Mouse (Mus musculus) heart, postnatal 10 days (tissue): ENCODE results near the gene Metap1d. TPM values are rescaled to one million over a fixed set of nuclear protein-coding genes. Genes with fewer than 3 reads are reported as not detected.

ENCODE experiments used
- DNase-seq, 2 experiments: peaks; one replicate each; pipeline ENCODE4 v3.0.0; 2021
- intact Hi-C: fragments of 180-260 bp; cut with DNase I; formaldehyde crosslinking; loops from one replicate; pipeline ENCODE4 v1.15.1; 2025
- total RNA-seq, 2 experiments: library from RNA; stranded (reverse); gene quantifications; 2 replicates each; pipeline ENCODE4 v1.2.3; 2021

Gene Metap1d
- total RNA-seq = 10 to 100 TPM; 37.3 to 38.4 TPM

DNA sequence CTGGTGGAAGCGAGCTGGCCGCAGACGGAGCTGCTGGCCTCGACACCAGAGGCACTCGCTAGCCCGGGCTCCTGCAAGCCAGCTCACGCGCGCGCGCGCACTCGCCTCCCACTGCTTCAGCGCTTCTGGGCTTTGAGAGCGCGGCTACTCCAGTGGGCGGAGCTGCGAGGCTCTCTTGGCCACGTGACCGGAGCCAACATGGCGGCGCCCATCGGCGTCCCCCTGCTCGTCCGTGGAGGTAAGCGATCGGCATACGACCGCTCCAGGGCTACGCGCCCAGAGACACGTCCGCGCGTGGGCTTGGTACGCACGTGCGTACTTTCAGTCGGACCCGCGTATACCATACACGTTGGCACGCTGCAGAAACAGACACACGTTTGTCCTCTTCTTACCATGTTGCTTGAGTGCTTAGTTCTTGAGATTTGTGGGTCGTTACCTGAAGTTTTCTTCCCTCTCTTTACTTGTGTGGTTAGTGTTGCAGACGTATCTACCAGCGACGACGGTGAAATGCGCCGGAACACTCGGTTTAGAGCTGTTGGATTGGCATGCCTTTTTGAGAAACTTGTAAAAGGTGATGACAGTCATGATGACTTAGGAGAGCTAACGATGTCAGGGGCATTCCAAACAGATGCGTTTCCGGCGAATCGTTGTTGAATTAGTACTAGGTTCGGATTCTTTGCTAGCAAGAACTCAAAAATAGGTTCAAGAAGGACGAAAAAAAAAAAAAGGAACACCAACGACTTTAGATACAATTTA is at the start of gene Metap1d:
Gene Metap1d, plus strand, starts transcription at position 116 of the 756 bp plus-strand sequence.
- intact Hi-C loops = loop anchor here (5.0 kb wide), 2 partner anchors 74 to 94 kb away; partner anchors contain the start of genes Dlx1 and Dlx2
- DNase-seq = peak; percentile 95

DNA sequence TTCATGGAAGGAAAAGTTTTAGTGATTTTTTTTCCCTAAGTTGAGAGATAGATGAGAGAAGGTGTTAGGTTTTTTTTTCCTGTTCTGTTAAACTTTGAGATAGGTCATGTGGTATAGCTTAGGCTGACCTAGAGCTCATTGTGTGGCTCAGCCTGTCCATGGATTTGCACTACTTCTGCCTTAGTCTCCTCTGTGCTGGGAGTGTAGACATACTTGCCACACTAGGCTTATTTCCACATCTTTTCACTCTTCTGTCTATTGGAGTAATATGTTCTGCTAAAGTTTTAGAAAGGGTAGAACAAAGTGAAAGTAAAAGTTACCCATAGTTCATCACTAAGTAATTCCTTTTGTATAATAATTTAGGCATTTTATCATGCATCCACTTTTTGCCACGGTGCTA is 47.5 kb upstream of the Metap1d start:
- intact Hi-C loops = no loop called here

DNA sequence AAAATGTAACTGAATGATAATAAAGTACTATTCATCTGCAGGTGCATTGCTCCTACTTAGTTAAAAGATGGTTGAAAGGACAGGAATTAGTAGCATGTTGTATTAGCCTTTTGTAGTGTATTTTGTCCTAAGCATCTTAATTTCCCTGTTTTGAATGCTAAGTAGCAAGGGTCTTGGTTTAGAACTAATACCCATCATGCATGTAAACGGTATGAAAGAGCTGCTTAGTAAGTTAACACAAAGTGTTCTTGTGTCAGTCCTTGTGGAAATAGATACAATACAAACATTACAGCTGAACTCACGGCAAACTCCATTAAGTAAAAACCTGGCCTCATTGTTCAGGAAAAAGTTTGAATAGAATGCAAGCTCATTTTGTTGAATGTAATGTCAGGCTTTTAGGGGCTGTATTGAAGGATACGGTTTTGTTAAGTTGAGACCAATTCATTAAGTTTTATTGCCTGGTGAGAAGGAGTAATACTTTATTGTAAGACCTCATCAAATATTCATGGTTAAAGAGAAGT is 34.3 kb upstream of the Metap1d start:
- intact Hi-C loops = no loop called here
- no peak for DNase-seq

More for the DNA sequence above, 47.5 kb upstream of the Metap1d start:
- no peak for DNase-seq

DNA sequence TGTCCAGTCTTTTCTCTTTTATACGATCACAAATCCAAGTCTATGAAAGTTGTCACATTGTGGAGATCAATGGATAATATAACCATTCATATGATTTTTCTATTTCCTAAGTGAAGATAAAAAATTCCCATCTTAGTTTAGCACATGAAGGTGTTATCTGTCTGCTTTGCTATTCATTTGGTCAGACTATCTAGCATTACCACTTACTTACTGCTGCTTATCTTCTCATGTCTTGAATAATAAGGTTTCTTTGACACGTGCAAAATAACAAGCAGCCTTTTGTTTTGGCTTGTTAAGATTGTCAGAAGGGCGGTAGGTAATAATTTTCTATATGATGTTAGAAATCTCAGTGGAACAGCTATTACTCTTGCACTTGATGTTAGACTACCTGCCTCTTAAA is 33.7 kb upstream of the Metap1d start:
- intact Hi-C loops = no loop called here
- no peak for DNase-seq

DNA sequence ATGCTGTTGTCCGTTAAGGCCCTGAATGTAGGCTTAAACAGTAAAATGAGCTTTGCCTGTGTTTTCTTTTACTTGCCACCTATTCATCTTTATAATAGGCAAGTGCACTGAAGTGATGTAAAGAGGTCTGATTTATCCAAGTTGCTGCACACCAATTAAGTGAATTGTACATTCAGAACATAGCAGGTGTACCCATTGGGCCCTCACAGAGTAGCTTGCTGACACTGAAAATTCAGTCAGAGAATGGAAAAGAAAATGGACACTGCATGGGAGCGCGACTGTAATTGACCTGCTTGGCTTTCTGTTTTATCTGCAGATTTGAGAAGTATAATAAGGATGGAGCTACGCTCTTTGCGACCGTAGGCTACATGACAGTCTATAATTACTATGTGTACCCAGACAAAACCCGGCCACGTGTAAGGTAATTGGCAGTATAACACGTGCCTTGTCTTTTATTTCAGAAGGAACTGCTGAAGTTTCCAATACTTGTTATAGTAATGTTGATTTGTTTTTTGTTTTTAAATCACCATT is 32.1 kb upstream of the Metap1d start:
- intact Hi-C loops = no loop called here
- DNase-seq = no peak

DNA sequence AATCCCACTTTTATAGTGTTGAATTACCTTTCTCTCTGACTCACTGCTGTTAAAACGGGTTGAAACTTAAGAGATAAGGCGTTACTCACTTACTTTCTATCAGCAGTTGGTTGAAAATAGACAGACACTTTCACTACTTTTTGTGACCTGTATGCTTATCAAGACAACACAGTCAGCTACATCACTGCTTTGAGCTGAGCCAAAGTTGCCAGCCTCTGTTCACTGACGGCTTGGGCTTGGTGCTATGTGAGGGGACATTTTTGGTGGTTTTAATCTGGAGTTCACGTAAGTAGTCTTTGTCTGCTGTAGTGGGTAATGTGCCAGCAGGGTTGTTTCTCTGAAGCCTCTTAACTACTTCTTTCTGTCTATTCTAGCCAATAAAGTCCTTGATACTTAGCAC is 28.5 kb upstream of the Metap1d start:
- intact Hi-C loops = no loop called here
- peak; percentile 36 to 41 for DNase-seq

DNA sequence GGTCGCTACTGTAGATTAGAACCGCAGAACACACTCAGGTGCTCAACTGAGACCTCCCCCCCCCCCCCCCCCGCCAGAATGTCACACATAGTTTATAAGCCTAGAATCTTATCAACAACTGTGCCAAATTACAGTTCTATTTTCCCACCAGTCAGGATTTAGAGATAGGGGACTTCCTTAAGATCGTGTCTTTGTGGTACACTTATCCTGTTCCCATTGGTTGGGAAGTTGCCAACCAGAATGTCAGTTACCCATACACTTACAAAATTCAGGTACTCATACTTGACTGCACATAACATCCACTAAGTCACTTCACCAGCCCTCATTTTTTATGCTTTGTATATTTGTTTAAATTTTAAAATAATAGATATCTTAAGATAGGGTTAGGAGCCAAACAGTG is 17.6 kb upstream of the Metap1d start:
- no peak for DNase-seq
- intact Hi-C loops = no loop called here

DNA sequence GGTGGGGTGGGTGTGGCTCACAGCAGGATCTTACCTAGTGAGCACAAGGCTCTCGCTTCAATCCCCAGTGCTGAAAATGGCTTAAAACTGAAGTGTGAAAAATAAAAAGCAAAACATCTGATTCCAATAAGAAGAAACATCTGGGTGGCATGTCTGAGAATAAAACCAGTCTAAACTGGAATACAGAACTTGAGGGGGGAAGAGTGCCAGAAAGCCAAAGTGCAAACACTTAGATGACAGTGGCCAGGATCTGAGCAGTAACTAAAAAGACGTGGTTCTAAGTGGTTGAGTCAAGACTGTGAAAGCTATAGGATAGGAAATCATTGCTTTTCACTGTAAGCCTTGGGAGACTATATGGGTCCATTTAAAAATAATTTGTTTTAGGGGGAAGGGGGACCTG is 9.7 kb upstream of the Metap1d start:
- intact Hi-C loops = no loop called here
- DNase-seq = no peak

DNA sequence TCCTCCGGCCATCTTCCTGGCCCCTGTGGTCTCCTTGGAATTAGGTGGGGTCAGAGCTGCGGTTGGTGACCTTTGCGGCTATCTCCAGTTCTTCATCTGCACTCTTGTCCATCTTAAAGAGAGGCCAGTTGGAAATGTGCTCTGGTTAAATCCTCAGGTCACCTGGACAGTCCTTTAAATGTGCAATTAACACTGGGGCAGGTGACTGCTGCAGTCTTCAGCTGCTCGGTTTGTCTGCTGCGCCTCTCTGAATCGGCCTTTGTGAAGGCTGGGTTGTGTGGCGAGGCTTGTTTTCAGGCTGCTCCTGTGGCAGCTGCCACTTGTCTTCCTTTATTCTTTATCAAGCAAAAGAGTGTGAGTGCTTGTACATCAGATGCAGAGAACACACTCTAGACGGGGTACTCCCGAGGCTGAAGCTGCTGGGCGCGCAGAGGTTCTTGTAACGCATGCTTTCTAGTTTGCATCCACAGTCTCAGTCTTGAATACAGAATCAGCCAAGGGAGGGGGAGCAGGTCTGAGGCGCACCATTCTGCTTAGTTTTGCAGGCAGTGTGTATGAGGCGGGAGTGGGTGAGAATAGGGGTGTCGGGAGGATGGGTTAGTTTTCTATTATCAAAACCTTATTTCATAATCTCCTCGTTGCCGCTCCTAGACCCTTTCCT is 7.4 kb upstream of the Metap1d start:
- intact Hi-C loops = no loop called here
- DNase-seq = no peak

DNA sequence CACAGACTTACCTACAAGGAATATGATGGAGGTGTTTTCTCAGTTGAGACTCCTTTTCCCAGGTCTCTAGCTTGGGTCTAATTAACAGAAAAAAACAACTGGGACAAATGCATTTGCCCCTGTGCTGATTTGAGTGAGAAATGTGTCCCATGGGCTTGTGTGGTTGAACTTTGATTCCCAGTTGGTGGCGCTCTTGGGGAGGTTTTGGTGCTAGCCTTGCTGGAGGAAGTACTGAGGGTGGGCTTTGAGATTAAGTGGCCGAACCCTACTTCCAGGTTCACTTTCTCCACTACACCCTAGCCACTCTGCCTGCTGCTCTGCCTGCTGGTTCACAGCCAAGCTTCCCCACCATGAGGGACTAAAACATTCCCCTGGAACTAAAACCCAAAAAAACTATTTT is 3.5 kb upstream of the Metap1d start:
- no peak for DNase-seq
- intact Hi-C loops = loop anchor here (5.0 kb wide), 2 partner anchors 78 to 98 kb away; partner anchors contain the start of genes Dlx1 and Dlx2

DNA sequence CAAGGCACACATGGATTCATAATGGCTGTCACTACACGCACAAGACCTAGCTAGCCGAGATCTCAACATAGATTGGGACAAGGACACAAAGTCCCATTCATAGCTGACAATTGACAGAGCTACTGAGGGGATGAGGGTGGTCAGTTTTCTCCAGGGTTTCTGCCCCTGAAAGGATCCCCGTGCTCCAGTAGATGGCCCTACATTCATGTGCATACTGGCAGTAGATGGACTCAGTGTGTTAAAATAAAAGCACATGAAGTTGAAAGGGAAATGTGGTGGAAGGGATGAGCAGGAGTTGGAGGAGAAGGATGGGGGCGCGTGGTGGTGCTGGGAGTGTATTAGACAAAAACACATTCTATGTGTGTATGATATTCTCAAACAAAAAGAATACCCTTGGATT is 1.3 kb upstream of the Metap1d start:
- no peak for DNase-seq
- intact Hi-C loops = loop anchor here (5.0 kb wide), 2 partner anchors 76 to 96 kb away; partner anchors contain the start of genes Dlx1 and Dlx2

DNA sequence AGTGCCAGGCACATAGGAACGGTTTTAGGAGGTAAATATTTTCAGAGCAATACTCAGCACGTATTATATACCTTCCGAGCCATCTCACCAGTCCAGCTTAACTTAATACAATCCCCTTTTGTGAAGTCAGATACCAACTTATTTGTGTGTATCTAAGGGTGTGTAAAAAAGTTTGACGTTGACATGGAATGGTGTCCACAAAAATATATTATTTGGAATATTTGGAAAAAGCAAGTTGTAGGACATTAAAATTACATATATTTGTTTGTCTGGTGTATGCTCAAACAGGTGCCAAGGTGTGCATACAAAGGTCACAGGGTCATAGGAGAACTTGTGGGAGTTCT is 813 bp downstream of the Metap1d start:
- intact Hi-C loops = loop anchor here (5.0 kb wide), 2 partner anchors 73 to 93 kb away; partner anchors contain the start of genes Dlx1 and Dlx2
- no peak for DNase-seq

DNA sequence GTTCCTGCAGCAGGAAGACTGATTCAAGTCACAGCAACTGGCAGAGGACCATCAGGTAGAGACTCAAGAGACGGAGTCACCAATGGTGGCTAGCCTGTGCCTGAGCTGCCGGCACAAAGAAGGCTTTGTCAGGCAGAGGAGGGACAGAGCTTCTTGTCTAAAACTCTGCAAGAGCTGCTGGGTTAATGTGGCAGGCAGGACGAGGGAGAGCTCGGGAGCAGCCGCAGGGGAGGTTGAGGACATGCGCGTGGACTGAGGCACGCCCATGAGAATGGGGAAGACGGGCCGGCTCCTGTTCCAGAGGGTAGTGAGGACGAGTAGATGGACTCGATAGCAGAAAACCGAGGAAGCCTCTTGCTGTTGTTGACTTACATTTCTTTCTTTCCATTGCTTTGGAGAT is 5.5 kb downstream of the Metap1d start:
- no peak for DNase-seq
- intact Hi-C loops = no loop called here

DNA sequence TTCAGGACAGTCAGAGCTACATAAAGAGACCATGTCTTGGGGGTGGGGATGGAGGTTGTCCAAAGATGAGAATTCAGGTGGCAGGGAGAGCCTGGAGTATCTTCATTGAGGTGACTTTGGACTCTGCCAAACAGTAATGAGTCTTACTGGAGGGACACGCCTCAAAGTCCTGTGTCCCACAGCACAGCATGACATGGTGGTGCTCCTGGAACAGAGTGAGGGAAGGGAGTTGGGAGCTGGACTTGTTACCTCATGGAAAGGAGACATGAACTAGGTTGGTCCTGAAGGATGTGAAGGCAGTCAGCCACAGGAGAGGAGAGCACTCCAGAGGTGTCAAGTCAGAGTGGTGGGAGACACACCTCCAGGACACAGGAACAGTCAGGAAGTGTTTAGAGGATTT is 6.6 kb downstream of the Metap1d start:
- intact Hi-C loops = no loop called here
- no peak for DNase-seq

DNA sequence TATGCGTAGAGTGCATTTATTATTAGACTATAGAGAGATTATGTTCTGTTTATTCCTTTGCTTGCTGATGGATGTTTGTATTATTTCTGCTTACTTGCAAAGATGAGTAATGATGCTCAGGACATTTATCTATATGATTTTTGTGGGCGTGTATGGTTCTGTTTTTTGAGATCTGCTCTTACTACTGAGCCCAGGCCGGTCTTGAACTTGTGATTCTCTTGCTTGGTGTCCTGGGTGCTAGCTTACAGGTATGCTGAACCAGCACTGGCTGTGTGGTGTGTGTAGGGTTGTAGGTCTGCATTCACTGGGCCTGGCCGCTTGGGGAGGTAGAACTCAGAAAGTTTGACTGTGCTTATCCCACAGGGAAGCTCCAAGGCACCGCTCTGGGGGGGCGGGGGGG is 8.1 kb downstream of the Metap1d start:
- no peak for DNase-seq
- intact Hi-C loops = no loop called here

DNA sequence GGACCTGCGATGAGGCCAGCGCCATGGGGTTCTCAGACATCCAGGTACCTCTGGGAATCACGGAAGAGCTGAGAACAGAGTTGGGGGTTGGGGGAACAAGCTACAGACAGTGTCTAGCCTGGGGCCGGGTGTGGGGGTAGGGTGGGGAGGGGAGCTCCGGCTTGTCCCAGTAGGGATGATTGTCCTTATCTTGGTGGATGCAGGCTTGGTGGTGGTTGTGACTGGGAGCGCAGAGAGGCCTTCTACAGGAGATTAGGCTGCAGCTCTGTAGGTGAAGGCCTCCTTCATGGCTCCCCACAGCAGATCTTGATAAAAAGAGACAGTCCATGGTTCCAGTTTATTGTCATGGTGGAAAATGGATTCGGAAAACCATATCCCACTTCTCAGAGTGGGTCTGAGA is 8.5 kb downstream of the Metap1d start:
- DNase-seq = no peak

DNA sequence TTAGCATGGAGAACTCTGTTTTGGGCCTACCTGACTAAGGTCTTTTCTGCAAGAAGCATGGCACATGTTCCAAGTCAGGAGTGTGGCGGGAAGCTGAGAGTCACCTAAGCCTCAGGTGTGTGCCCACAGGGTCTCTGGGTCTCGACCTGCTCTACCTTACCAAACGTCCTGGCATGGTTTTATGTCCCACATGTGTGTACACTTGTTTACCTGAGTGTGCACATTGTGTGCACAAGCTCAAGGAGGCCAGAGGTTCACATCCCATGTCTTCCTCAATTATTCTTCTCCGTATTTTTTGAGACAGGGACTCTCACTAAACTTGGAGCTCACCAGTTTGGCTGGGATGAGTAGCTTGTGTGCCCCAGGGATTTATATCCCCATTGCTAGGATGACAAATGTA is 9.0 kb downstream of the Metap1d start:
- no peak for DNase-seq
- intact Hi-C loops = no loop called here

More for the DNA sequence above, 8.5 kb downstream of the Metap1d start:
- intact Hi-C loops = no loop called here

DNA sequence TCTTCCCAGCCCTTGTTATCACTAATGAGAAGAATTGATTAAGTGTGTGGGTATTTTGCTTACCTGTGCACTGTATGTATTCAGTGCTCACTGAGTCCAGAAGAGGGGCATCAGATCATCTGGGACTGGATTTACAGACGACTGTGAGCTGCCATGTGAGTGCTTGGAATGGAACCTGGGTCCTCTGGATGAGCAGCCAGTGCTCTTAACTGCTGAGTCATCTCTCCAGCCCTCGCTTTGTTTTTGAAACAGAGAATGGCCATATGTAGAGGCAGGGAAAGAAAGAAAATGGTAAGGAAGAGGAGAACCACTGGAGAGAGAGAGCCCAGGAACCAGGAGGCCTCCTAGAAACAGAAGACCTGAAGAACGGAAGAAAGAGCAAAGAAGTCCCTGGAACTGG is 9.5 kb downstream of the Metap1d start:
- no peak for DNase-seq
- intact Hi-C loops = no loop called here

DNA sequence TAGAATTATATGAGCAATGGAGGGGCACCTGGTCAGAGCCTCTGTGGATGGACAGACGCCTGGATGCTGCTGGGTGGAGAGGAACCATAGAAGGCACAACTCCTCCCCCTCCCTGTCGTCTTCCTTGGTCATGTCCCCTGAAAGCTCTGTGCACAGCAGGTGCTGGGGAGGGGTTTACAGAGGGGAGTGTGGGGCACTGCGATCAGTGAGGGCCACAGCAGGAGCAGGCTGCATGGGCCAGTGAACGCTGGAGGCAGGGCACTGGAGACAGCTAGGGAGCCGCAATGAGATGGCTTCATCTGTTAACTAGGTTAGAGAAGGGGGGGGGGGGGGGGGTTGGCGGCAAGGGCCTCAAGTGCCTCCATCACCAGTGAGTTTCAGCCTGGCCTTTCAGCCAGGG is 13.0 kb downstream of the Metap1d start:
- intact Hi-C loops = no loop called here
- no peak for DNase-seq

DNA sequence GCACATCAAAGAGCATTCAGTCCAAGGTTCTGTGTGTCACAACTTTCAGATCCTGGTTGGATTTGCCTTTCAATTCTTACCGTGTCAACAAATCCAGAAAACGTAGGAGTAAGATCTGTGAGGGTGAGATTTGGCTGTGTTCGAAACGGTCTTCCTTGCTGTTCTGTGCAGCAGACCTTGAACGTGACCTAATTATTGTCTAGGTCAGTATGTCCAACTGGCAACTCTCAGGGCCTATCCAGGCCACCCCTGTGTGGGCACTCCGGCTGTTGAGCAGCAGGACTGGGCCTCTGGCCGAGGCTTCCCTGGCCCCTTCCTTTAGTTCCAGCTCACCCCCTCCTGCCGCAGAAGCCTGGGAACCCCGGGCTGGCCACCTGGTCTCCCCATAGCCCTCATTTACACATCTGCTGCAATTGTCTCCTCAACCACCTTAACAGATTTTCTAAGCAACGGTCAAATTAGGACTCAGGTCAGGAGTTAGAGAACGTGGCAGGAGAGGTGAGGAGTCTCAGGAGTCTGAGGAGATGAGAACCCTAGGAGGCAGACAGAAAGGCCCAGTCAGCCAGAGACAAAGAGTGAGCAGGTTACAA is 13.9 kb downstream of the Metap1d start:
- intact Hi-C loops = no loop called here
- no peak for DNase-seq

DNA sequence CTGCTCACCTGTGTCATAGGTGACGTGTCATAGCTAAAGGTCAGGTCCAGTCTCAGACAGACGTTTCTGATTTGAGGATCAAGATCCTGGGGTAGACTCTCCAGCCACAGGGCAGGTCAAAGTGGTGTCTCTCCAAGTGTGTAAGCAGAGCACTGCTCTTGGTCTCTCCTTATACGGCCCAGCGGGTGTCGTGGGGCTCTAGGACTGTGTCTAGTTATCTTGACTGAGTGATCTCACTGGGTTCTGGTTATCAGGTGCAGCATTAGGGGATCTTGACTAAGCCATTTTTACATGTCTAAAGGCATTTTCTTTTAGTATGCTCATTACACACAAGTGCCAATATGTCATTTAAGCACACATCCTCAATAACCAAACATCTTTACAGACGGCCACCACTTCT is 18.0 kb downstream of the Metap1d start:
- intact Hi-C loops = no loop called here
- no peak for DNase-seq
